ENCODE assay signal across 9 mouse cellular contexts in the genomic region with DNA sequence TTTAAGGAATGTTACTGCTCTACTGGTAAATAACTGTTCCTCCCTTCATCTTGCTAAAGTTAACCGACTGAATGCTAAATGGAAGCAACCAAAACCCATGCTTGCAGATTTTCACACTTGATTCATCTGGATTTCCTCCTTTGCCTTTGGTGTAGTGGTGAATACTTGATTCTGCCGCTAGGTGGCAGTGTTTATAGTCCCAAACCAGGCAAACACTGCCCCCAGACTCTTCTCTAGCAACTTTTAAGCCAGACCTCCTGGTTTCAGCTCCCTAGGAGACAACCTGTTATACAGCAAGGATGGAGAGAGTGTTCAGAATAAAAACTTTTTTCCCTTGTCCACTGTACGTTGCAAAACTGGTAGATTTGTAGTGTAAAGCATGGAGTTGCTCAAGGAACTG. TPM values are rescaled to one million over a fixed set of nuclear protein-coding genes. Genes with fewer than 3 reads are reported as not detected.
DNase-seq lines count a peak whose midpoint lies in the region; ATAC-seq and TF ChIP-seq lines count a peak whose summit lies in the region.
"Had no signal": no experiment of that assay in that cellular context is flagged by ENCODE, and none has a peak within 500 bp of the region (broad histone marks: within the 10 kb centered on the region; RNA-seq: fewer than 3 reads in every experiment).

No protein-coding gene starts in this region.

- H3K27ac ChIP-seq in kidney, embryonic 15.5 days: no peak overlapping the region
- H3K27ac ChIP-seq in forebrain, embryonic 13.5 days: peak overlapping the region; percentile 4; the same call in 1 of the 2 replicates
- no peak overlapping the region for H3K27ac ChIP-seq in hindbrain, postnatal 0 days
- H3K27ac ChIP-seq in midbrain, embryonic 15.5 days: 0 out of 2 replicates have a peak overlapping the region, but pooled peaks have one; percentile 20
- H3K27ac ChIP-seq: macrophage had no signal

- TF ChIP-seq CTCF in hindbrain, postnatal 0 days (IDR thresholded peaks at IDR 0.05; ENCODE audit: low read depth): peak; percentile 92

- no peak for ATAC-seq in kidney, embryonic 15.5 days (replicated peaks; ENCODE audit: low FRiP score)
- ATAC-seq in forebrain, embryonic 13.5 days: peak; percentile 28; the same call in 1 of the 2 replicates
- peak; percentile 63; the same call in 1 of the 2 replicates for ATAC-seq in hindbrain, postnatal 0 days
- ATAC-seq in midbrain, embryonic 15.5 days (replicated peaks): peak; percentile 53; the same call in 1 of the 2 replicates

- 0 out of 2 replicates have a peak, but pooled peaks cover 6% of the 10 kb centered on the region for H3K4me1 ChIP-seq in kidney, embryonic 15.5 days
- H3K4me1 ChIP-seq in forebrain, embryonic 13.5 days: peaks cover 21% of the 10 kb centered on the region
- no peaks in the 10 kb centered on the region for H3K4me1 ChIP-seq in hindbrain, postnatal 0 days (ENCODE audit: insufficient read depth, low read length)
- H3K4me1 ChIP-seq in midbrain, embryonic 15.5 days: peaks cover 13% of the 10 kb centered on the region

- H3K4me2 ChIP-seq in kidney, embryonic 15.5 days: no peak overlapping the region
- no peak overlapping the region for H3K4me2 ChIP-seq in forebrain, embryonic 13.5 days
- H3K4me2 ChIP-seq in hindbrain, postnatal 0 days (ENCODE audit: low read depth, low read length): no peak overlapping the region
- H3K4me2 ChIP-seq in midbrain, embryonic 15.5 days: no peak overlapping the region

- H3K27me3 ChIP-seq in kidney, embryonic 15.5 days: no peaks in the 10 kb centered on the region
- H3K27me3 ChIP-seq in forebrain, embryonic 13.5 days: no peaks in the 10 kb centered on the region
- H3K27me3 ChIP-seq in hindbrain, postnatal 0 days (ENCODE audit: insufficient read depth, low read length): no peaks in the 10 kb centered on the region
- no peaks in the 10 kb centered on the region for H3K27me3 ChIP-seq in midbrain, embryonic 15.5 days (replicated peaks)

- intact Hi-C loops in left cerebral cortex, postnatal 14 days (cut with DNase I): no loop called here

- H3K36me3 ChIP-seq in kidney, embryonic 15.5 days: no peaks in the 10 kb centered on the region
- no peaks in the 10 kb centered on the region for H3K36me3 ChIP-seq in forebrain, embryonic 13.5 days (ENCODE audit: poor library complexity, severe bottlenecking)
- no peaks in the 10 kb centered on the region for H3K36me3 ChIP-seq in hindbrain, postnatal 0 days (ENCODE audit: insufficient read depth, low read length)
- no peaks in the 10 kb centered on the region for H3K36me3 ChIP-seq in midbrain, embryonic 15.5 days (replicated peaks)

- no peak overlapping the region for H3K9ac ChIP-seq in kidney, embryonic 15.5 days
- no peak overlapping the region for H3K9ac ChIP-seq in forebrain, embryonic 13.5 days
- no peak overlapping the region for H3K9ac ChIP-seq in hindbrain, postnatal 0 days (replicated peaks; ENCODE audit: low read length)
- H3K9ac ChIP-seq in midbrain, embryonic 15.5 days: no peak overlapping the region

- peak; percentile 53 for DNase-seq in kidney, adult 18-20 months
- peak; percentile 34 for DNase-seq in c-Kit-positive CD71-positive TER-119-positive erythroid progenitor cells, embryonic 14.5 days (ENCODE audit: low spot score)
- DNase-seq in hindbrain, postnatal 0 days (ENCODE audit: low spot score): peak; percentile 88
- DNase-seq in left cerebral cortex, postnatal 14 days (ENCODE audit: low spot score in 2 of 2): peak; percentile 81 to 83
- peak; percentile 18 for DNase-seq in spleen, adult 12 weeks (ENCODE audit: low spot score)

- no peak overlapping the region for H3K4me3 ChIP-seq in kidney, embryonic 15.5 days (replicated peaks)
- H3K4me3 ChIP-seq in forebrain, embryonic 13.5 days: no peak overlapping the region
- H3K4me3 ChIP-seq in hindbrain, postnatal 0 days (ENCODE audit: low read length): no peak overlapping the region
- H3K4me3 ChIP-seq in midbrain, embryonic 15.5 days: no peak overlapping the region

- no peaks in the 10 kb centered on the region for H3K9me3 ChIP-seq in kidney, embryonic 15.5 days (replicated peaks)
- H3K9me3 ChIP-seq in forebrain, embryonic 13.5 days (replicated peaks): no peaks in the 10 kb centered on the region
- H3K9me3 ChIP-seq in hindbrain, postnatal 0 days (ENCODE audit: low read length): no peaks in the 10 kb centered on the region
- no peaks in the 10 kb centered on the region for H3K9me3 ChIP-seq in midbrain, embryonic 15.5 days

- WGBS in kidney, embryonic 15.5 days: under 1% methylated on average over 3 of the region's 3 CpGs
- 2% methylated on average over 3 of the region's 3 CpGs for WGBS in forebrain, embryonic 13.5 days
- 3% methylated on average over 3 of the region's 3 CpGs for WGBS in hindbrain, postnatal 0 days
- 4% methylated on average over 3 of the region's 3 CpGs for WGBS in midbrain, embryonic 15.5 days

RNA-seq across cellular contexts. Expression of a gene that starts 13.4 kb away (rescaled TPM):
- 27.2 TPM in 2 replicates for polyA plus RNA-seq in kidney, embryonic 15.5 days (2015; fragmentation: Nextera tagmentation; extraction: Ambion mirVana)
- polyA plus RNA-seq in forebrain, embryonic 13.5 days (2015; fragmentation: Nextera tagmentation; extraction: Ambion mirVana): 49.9 and 57.5 TPM in 2 replicates
- total RNA-seq in hindbrain, postnatal 0 days (2014; rRNA removed): 15.5 and 28.0 TPM in 2 replicates
- 20.9 and 22.8 TPM in 2 replicates for polyA plus RNA-seq in hindbrain, postnatal 0 days (2015; fragmentation: Nextera tagmentation; extraction: Ambion mirVana)
- total RNA-seq in left cerebral cortex, postnatal 14 days (2021): 10 to 100 TPM; 11.5 to 12.3 TPM
- 31.1 and 33.6 TPM in 2 replicates for polyA plus RNA-seq in midbrain, embryonic 15.5 days (2015; fragmentation: Nextera tagmentation; extraction: Ambion mirVana)

RNA-seq across cellular contexts. Expression of a gene that starts 51.0 kb away (rescaled TPM):
- polyA plus RNA-seq in kidney, embryonic 15.5 days (2015; fragmentation: Nextera tagmentation; extraction: Ambion mirVana): 93.5 and 107 TPM in 2 replicates
- 178 and 188 TPM in 2 replicates for polyA plus RNA-seq in forebrain, embryonic 13.5 days (2015; fragmentation: Nextera tagmentation; extraction: Ambion mirVana)
- total RNA-seq in hindbrain, postnatal 0 days (2014; rRNA removed): 84.8 and 96.6 TPM in 2 replicates
- polyA plus RNA-seq in hindbrain, postnatal 0 days (2015; fragmentation: Nextera tagmentation; extraction: Ambion mirVana): 79.8 and 92.3 TPM in 2 replicates
- 100 to 1,000 TPM; 100 to 110 TPM for total RNA-seq in left cerebral cortex, postnatal 14 days (2021)
- 81.5 and 95.9 TPM in 2 replicates for polyA plus RNA-seq in midbrain, embryonic 15.5 days (2015; fragmentation: Nextera tagmentation; extraction: Ambion mirVana)

Comparison
In these comparisons a context has a peak if more than half of its experiments do, and no peak if none do; other contexts are left out.
1. DNase-seq: peak in every context shown above with its lines; median percentile 88 in hindbrain, postnatal 0 days; 82 in left cerebral cortex, postnatal 14 days; 53 in kidney, adult 18-20 months; 34 in c-Kit-positive CD71-positive TER-119-positive erythroid progenitor cells, embryonic 14.5 days; 18 in spleen, adult 12 weeks.
2. H3K27ac ChIP-seq: peak in forebrain, embryonic 13.5 days (single experiment) and midbrain, embryonic 15.5 days (single experiment); none in kidney, embryonic 15.5 days (single experiment) and hindbrain, postnatal 0 days (single experiment).